Mouse (Mus musculus) cerebellum, adult 2 months (tissue): ENCODE results near the gene Ablim2.

Experiments
- CTCF ChIP-seq: fragments of 200-500 bp; IDR thresholded peaks from 2 replicates; pipeline ENCODE4 v1.5.1; 2011; ENCODE audit warnings: low read depth, mild to moderate bottlenecking, control low read depth, low read length, moderate library complexity, borderline replicate concordance; ENCODE audit not compliant: insufficient read depth
- POLR2A ChIP-seq: fragments of 200-500 bp; IDR thresholded peaks from 2 replicates; pipeline ENCODE4 v1.6.1; 2011; ENCODE audit warnings: low read length, control low read depth, borderline replicate concordance; ENCODE audit not compliant: insufficient read depth

DNA sequence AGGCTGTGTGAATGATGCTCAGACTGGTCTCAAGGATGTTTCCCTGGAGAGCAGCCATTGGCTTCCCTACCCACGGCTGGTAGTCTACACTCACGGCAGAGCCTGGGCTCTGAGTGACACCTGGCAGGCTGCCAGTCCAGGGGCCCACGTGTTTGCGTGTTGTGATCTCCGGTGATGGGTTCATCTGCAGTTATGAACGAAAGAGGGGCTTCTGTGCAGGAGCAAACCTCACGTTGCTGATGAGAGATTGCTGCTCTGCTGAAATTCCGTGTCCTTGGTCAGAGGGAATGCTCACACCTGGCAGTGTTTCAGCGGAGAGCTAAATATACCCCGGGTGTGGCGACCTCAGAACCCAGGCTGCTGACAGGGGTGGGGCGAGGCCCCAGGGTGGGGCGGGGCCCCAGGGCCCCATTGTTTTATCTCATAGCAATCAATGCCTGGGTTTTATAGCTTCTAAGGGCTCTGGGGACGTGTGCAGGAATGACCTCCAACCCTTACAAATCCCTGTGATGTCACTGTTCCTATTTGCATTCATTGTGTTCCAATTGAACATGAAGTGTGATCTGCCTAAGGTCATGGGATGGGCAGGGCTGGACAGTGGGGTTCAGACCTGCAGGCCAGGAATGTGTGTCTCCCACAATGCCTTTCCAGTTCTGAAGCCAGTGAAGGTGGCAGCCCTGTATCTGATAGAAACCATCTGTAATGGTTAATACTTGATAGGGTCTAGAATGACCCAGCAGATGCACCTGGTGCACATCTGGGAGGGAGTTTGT, 13.4 kb downstream of the Ablim2 start:
- TF ChIP-seq CTCF: no peak
- TF ChIP-seq POLR2A: no peak
